Mouse (Mus musculus) yolk sac, embryonic 10.5 days (tissue): ENCODE results near the gene Elmod3.

ENCODE experiments used
- DNase-seq: peaks from one replicate; pipeline ENCODE4 v3.0.0-alpha.2; 2017; ENCODE audit warnings: low spot score

Elmod3 gene

GRCm38 (mm10) chr6:72570644-72571397 lies 27.4 kb downstream of the Elmod3 start:
- no peak for DNase-seq

GRCm38 (mm10) chr6:72568736-72569135 lies 29.5 kb downstream of the Elmod3 start:
- DNase-seq = no peak

- peak; percentile 64 for DNase-seq
Measured at GRCm38 (mm10) chr6:72567508-72567907, 30.7 kb downstream of the Elmod3 start.

- peak; percentile 88 for DNase-seq
Measured at GRCm38 (mm10) chr6:72566044-72566443, 32.2 kb downstream of the Elmod3 start.

- DNase-seq = peak; percentile 52
Measured at GRCm38 (mm10) chr6:72565506-72565905, 32.7 kb downstream of the Elmod3 start.

GRCm38 (mm10) chr6:72562894-72563293 lies 35.3 kb downstream of the Elmod3 start:
- no peak for DNase-seq

GRCm38 (mm10) chr6:72562486-72562885 lies 35.7 kb downstream of the Elmod3 start:
- no peak for DNase-seq

- DNase-seq = no peak
Measured at GRCm38 (mm10) chr6:72560801-72561200, 37.4 kb downstream of the Elmod3 start.

GRCm38 (mm10) chr6:72553079-72553412 lies 45.2 kb downstream of the Elmod3 start:
- no peak for DNase-seq

GRCm38 (mm10) chr6:72552171-72553078 lies 45.8 kb downstream of the Elmod3 start:
- peak; percentile 79 for DNase-seq

GRCm38 (mm10) chr6:72550503-72551100 lies 47.6 kb downstream of the Elmod3 start:
- DNase-seq = no peak

GRCm38 (mm10) chr6:72550025-72550424 lies 48.2 kb downstream of the Elmod3 start:
- no peak for DNase-seq

- peak; percentile 23 for DNase-seq
Measured at GRCm38 (mm10) chr6:72549041-72549580, 49.1 kb downstream of the Elmod3 start.

GRCm38 (mm10) chr6:72547862-72548261 lies 50.4 kb downstream of the Elmod3 start:
- DNase-seq = no peak

GRCm38 (mm10) chr6:72547121-72547520 lies 51.1 kb downstream of the Elmod3 start:
- DNase-seq = no peak

GRCm38 (mm10) chr6:72545377-72545776 lies 52.8 kb downstream of the Elmod3 start:
- DNase-seq = no peak

GRCm38 (mm10) chr6:72544283-72544987 lies 53.8 kb downstream of the Elmod3 start, which contains the start of gene Capg:
Gene Capg (plus strand): TSS chr6:72544391.
- peak; percentile 42 for DNase-seq

- no peak for DNase-seq
Measured at GRCm38 (mm10) chr6:72543265-72543850, 54.9 kb downstream of the Elmod3 start.

- DNase-seq = peak; percentile 93
Measured at GRCm38 (mm10) chr6:72538562-72539031, 59.6 kb downstream of the Elmod3 start.

- DNase-seq = no peak
Measured at GRCm38 (mm10) chr6:72537998-72538500, 60.2 kb downstream of the Elmod3 start.

GRCm38 (mm10) chr6:72535165-72535564 lies 63.0 kb downstream of the Elmod3 start:
- DNase-seq = peak; percentile 74
